Mouse (Mus musculus): ENCODE measurements around the gene Omg. TPM values are rescaled to one million over a fixed set of nuclear protein-coding genes. Genes with fewer than 3 reads are reported as not detected.

The Omg gene
- polyA plus RNA-seq (2014; fragmentation: Nextera tagmentation; extraction: Ambion mirVana), result 0.26 and 0.31 TPM in 2 replicates

DNA sequence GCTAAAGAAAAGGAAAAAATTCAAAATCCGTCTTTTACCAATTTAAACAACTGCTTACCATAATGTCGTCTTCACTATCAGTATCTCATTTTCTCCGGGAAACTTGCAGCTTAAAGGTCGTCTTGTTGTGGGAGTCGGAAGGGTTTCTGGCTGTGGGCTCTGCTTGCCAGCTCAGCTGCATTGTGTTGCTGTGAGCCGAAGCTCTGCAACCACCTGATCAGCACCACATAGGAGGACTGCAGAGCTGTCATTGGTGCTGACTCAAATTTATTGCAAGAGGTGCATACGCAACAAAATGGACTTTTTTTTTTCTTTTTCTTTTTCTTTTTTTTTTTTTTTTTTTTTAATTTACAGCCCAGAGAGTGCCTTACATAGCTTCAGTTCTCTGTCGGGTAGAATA lies at the start of gene Omg:
Omg (minus strand) TSS at position 240 of the 400 bp plus-strand sequence.
- Histone ChIP-seq H3K9ac (ENCODE audit: low read length) (no peak within 1 kb of the TSS), H3K9me3 (ENCODE audit: control insufficient read depth, low read length) (no peaks in the 10 kb centered on the region), H3K27me3 (ENCODE audit: control insufficient read depth, insufficient read depth, low read length) (no peaks in the 10 kb centered on the region), H3K4me3 (ENCODE audit: control insufficient read depth in 1 of 2, insufficient read depth in 1 of 2, low read depth in 1 of 2, low read length in 2 of 2) (no peak within 1 kb of the TSS), H3K27ac (replicated peaks in 1 of 2; ENCODE audit: control insufficient read depth in 1 of 2, insufficient read depth in 1 of 2, low read depth in 2 of 2, low read length in 2 of 2) (no peak within 1 kb of the TSS), H3K4me1 (ENCODE audit: control insufficient read depth in 2 of 2, insufficient read depth in 2 of 2, low read length in 2 of 2) (no peaks in the 10 kb centered on the region), H3K4me2 (ENCODE audit: low read length) (no peak within 1 kb of the TSS), H3K36me3 (ENCODE audit: control insufficient read depth, insufficient read depth, low read length) (0 out of 2 replicates have a peak, but pooled peaks cover 3% of the 10 kb centered on the region)
- WGBS, result 59% methylated on average over 8 of the region's 8 CpGs
- ATAC-seq (ENCODE audit: insufficient number of reproducible peaks, insufficient read depth, low FRiP score, low read depth), result no peak

DNA sequence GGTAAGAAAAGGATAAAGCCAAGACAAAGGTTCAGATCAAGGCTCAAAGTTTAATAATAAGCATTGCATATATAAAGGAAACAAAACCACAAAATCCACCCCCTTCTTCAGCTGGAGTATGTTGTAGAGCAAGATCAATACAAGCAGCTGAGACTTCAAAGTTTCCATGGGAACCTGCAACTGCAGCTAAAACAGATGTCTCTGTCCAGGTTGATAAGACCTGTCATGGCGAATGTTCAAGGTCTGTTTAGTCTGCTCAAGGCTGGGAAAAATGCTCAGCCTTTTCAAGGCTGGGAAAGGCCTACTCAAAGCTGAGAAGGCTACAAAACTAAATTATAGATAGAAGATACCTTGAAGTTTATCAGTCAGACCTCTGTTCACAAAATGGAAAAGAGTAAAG lies 48.7 kb upstream of the Omg start:
- no peak overlapping the region for H3K9ac ChIP-seq (ENCODE audit: low read length)
- H3K4me2 ChIP-seq (ENCODE audit: low read length), result no peak overlapping the region
- H3K9me3 ChIP-seq (ENCODE audit: control insufficient read depth, low read length), result no peaks in the 10 kb centered on the region
- WGBS, result 44% methylated on average over 1 of the region's 1 CpGs
- H3K27ac ChIP-seq (replicated peaks in 1 of 2; ENCODE audit: control insufficient read depth in 1 of 2, insufficient read depth in 1 of 2, low read depth in 2 of 2, low read length in 2 of 2), result no peak overlapping the region
- peaks cover 0 to 6% of the 10 kb centered on the region in 2 experiments; a peak in 1 of 4 replicates for H3K4me1 ChIP-seq (ENCODE audit: control insufficient read depth in 2 of 2, insufficient read depth in 2 of 2, low read length in 2 of 2)
- no peak for ATAC-seq (ENCODE audit: insufficient number of reproducible peaks, insufficient read depth, low FRiP score, low read depth)
- peaks cover 88% of the 10 kb centered on the region for H3K36me3 ChIP-seq (ENCODE audit: control insufficient read depth, insufficient read depth, low read length)
- H3K4me3 ChIP-seq (ENCODE audit: control insufficient read depth in 1 of 2, insufficient read depth in 1 of 2, low read depth in 1 of 2, low read length in 2 of 2), result no peak overlapping the region
- H3K27me3 ChIP-seq (ENCODE audit: control insufficient read depth, insufficient read depth, low read length), result no peaks in the 10 kb centered on the region

DNA sequence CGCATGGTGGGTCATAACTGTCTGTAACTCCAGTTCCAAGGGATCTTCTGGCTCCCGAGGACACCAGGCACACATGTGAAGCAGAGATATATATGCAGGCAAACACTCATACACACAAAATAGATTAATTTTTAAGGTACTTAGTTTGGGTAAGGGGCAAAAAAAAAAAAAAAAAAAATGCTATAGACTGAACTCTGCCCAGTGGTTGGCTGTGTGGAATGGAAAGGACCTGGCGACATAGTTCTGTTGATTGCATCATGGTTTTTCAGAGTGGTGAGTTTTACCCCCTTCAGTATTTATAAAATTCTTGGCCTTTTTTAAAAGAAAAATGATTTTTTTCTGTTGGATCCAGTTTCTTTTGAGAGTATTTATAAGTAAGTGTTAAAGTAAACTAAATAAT lies 32.4 kb upstream of the Omg start:
- Histone ChIP-seq H3K27me3 (ENCODE audit: control insufficient read depth, insufficient read depth, low read length) (no peaks in the 10 kb centered on the region), H3K4me1 (ENCODE audit: control insufficient read depth in 2 of 2, insufficient read depth in 2 of 2, low read length in 2 of 2) (peaks cover 12 to 18% of the 10 kb centered on the region in 2 experiments), H3K9ac (ENCODE audit: low read length) (no peak overlapping the region), H3K4me2 (ENCODE audit: low read length) (no peak overlapping the region), H3K27ac (replicated peaks in 1 of 2; ENCODE audit: control insufficient read depth in 1 of 2, insufficient read depth in 1 of 2, low read depth in 2 of 2, low read length in 2 of 2) (no peak overlapping the region), H3K9me3 (ENCODE audit: control insufficient read depth, low read length) (no peaks in the 10 kb centered on the region), H3K4me3 (ENCODE audit: control insufficient read depth in 1 of 2, insufficient read depth in 1 of 2, low read depth in 1 of 2, low read length in 2 of 2) (no peak overlapping the region), H3K36me3 (ENCODE audit: control insufficient read depth, insufficient read depth, low read length) (peaks cover 48% of the 10 kb centered on the region)
- no peak for ATAC-seq (ENCODE audit: insufficient number of reproducible peaks, insufficient read depth, low FRiP score, low read depth)
- 93% methylated on average over 3 of the region's 3 CpGs for WGBS

DNA sequence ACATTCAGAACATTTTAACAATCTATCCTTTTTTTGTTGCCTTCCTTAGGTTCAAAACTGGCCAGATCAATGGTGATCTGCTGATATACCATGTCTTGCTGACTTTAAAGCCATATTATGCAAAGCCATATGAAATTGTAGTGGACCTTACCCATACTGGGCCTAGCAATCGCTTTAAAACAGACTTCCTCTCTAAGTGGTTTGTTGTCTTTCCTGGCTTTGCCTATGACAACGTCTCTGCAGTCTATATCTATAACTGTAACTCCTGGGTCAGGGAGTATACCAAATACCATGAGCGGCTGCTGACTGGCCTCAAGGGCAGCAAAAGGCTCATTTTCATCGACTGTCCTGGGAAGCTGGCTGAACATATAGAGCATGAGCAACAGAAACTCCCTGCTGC lies 31.7 kb upstream of the Omg start:
- no peak overlapping the region for H3K27ac ChIP-seq (replicated peaks in 1 of 2; ENCODE audit: control insufficient read depth in 1 of 2, insufficient read depth in 1 of 2, low read depth in 2 of 2, low read length in 2 of 2)
- 76% methylated on average over 4 of the region's 4 CpGs for WGBS

DNA sequence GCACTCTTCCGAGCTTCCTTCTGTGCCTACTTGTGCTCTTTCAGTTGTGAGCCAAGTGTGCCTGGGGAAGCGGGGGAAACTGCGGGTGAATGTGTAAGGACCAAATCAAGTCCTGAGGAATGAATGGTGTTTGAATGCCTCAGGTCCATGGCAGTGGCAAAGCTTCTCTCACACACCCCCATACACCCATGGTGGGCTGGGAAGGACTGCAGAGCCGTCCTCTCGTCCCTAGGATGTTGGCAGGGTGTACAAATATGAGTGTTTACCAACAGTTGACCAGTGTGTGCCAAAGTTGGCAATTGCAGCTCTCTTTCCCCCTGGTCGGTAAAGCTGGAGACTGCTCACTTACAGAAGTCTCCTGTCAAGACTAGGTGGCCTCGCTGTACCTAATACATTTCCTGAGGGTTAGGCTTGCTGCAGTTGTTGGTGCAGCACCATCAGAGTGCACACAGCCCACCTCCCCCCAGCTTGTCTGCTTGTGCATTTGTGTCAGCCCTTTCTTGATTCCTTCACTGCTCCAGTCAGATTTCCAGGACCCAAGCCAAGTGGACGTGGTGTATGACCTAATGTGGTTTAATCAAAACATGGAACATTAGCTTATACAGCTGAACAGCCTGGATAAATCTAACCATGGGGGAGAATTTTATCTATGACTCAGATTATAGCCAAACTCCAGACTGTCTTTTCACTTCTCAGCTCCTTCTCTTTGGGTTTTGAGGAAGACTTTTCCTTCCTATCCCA lies 30.2 kb upstream of the Omg start:
- Histone ChIP-seq H3K9ac (ENCODE audit: low read length) (no peak overlapping the region), H3K9me3 (ENCODE audit: control insufficient read depth, low read length) (no peaks in the 10 kb centered on the region), H3K27ac (replicated peaks in 1 of 2; ENCODE audit: control insufficient read depth in 1 of 2, insufficient read depth in 1 of 2, low read depth in 2 of 2, low read length in 2 of 2) (peak overlapping the region; percentile 33 to 47; a peak in 2 of 4 replicates), H3K36me3 (ENCODE audit: control insufficient read depth, insufficient read depth, low read length) (peaks cover 41% of the 10 kb centered on the region), H3K4me1 (ENCODE audit: control insufficient read depth in 2 of 2, insufficient read depth in 2 of 2, low read length in 2 of 2) (peaks cover 12 to 18% of the 10 kb centered on the region in 2 experiments), H3K4me2 (ENCODE audit: low read length) (no peak overlapping the region), H3K27me3 (ENCODE audit: control insufficient read depth, insufficient read depth, low read length) (no peaks in the 10 kb centered on the region), H3K4me3 (ENCODE audit: control insufficient read depth in 1 of 2, insufficient read depth in 1 of 2, low read depth in 1 of 2, low read length in 2 of 2) (no peak overlapping the region)
- 73% methylated on average over 8 of the region's 8 CpGs for WGBS
- peak; percentile 50; the same call in 1 of the 2 replicates for ATAC-seq (ENCODE audit: insufficient number of reproducible peaks, insufficient read depth, low FRiP score, low read depth)

More for the DNA sequence above, 31.7 kb upstream of the Omg start:
- Histone ChIP-seq H3K9me3 (ENCODE audit: control insufficient read depth, low read length) (no peaks in the 10 kb centered on the region), H3K4me2 (ENCODE audit: low read length) (no peak overlapping the region), H3K27me3 (ENCODE audit: control insufficient read depth, insufficient read depth, low read length) (no peaks in the 10 kb centered on the region), H3K9ac (ENCODE audit: low read length) (no peak overlapping the region), H3K36me3 (ENCODE audit: control insufficient read depth, insufficient read depth, low read length) (peaks cover 46% of the 10 kb centered on the region), H3K4me3 (ENCODE audit: control insufficient read depth in 1 of 2, insufficient read depth in 1 of 2, low read depth in 1 of 2, low read length in 2 of 2) (no peak overlapping the region), H3K4me1 (ENCODE audit: control insufficient read depth in 2 of 2, insufficient read depth in 2 of 2, low read length in 2 of 2) (peaks cover 12 to 18% of the 10 kb centered on the region in 2 experiments)
- ATAC-seq (ENCODE audit: insufficient number of reproducible peaks, insufficient read depth, low FRiP score, low read depth), result no peak

DNA sequence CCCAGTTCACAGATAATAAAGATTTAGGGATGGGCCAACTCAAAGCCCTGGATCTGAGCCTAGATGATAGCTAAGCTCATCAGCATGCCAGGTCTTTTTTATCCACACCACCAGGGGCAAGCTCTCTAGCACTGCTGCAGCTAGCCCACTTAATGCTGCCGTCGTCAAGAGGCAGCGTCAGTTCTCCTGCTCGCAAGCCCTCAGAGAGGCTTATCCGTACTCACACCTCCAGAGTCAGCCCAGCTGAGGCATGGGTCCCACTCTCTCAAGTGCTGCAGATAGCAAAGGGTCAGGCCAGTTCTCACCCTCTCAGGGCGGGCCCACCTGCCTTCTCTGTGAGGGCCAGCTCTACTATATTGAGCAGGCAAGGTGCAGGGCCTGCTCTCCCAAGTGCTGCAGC lies 29.4 kb upstream of the Omg start:
- ATAC-seq (ENCODE audit: insufficient number of reproducible peaks, insufficient read depth, low FRiP score, low read depth), result peak; percentile 69; the same call in 1 of the 2 replicates

DNA sequence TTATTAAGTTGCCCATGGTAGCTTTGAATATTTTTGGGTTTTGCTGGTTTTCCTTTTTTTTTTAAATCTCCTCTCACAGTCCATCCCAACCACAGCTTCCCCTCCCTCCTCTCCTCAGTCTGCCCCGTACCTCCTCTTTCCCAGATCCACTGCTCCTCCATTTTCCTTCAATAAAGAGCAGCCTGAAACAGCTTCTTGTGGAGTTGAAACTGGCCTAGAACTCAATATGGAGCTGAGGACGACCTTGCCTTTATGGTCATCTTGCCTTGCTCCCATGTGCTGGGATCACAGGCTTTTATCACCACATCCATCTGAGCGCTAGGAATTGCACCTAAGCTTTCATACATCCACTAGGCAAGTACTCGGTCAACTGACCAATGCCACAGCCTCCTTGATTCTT lies 27.6 kb upstream of the Omg start:
- Histone ChIP-seq H3K4me2 (ENCODE audit: low read length) (no peak overlapping the region), H3K4me1 (ENCODE audit: control insufficient read depth in 2 of 2, insufficient read depth in 2 of 2, low read length in 2 of 2) (peaks cover 18 to 28% of the 10 kb centered on the region in 2 experiments), H3K36me3 (ENCODE audit: control insufficient read depth, insufficient read depth, low read length) (peaks cover 26% of the 10 kb centered on the region), H3K27ac (replicated peaks in 1 of 2; ENCODE audit: control insufficient read depth in 1 of 2, insufficient read depth in 1 of 2, low read depth in 2 of 2, low read length in 2 of 2) (no peak overlapping the region), H3K9ac (ENCODE audit: low read length) (no peak overlapping the region), H3K4me3 (ENCODE audit: control insufficient read depth in 1 of 2, insufficient read depth in 1 of 2, low read depth in 1 of 2, low read length in 2 of 2) (no peak overlapping the region), H3K27me3 (ENCODE audit: control insufficient read depth, insufficient read depth, low read length) (no peaks in the 10 kb centered on the region), H3K9me3 (ENCODE audit: control insufficient read depth, low read length) (no peaks in the 10 kb centered on the region)
- ATAC-seq (ENCODE audit: insufficient number of reproducible peaks, insufficient read depth, low FRiP score, low read depth), result no peak
- 95% methylated on average over 4 of the region's 4 CpGs for WGBS

More for the DNA sequence above, 29.4 kb upstream of the Omg start:
- Histone ChIP-seq H3K27ac (replicated peaks in 1 of 2; ENCODE audit: control insufficient read depth in 1 of 2, insufficient read depth in 1 of 2, low read depth in 2 of 2, low read length in 2 of 2) (no peak overlapping the region), H3K9me3 (ENCODE audit: control insufficient read depth, low read length) (no peaks in the 10 kb centered on the region), H3K4me3 (ENCODE audit: control insufficient read depth in 1 of 2, insufficient read depth in 1 of 2, low read depth in 1 of 2, low read length in 2 of 2) (no peak overlapping the region), H3K9ac (ENCODE audit: low read length) (no peak overlapping the region), H3K4me1 (ENCODE audit: control insufficient read depth in 2 of 2, insufficient read depth in 2 of 2, low read length in 2 of 2) (peaks cover 12 to 18% of the 10 kb centered on the region in 2 experiments), H3K36me3 (ENCODE audit: control insufficient read depth, insufficient read depth, low read length) (peaks cover 38% of the 10 kb centered on the region), H3K4me2 (ENCODE audit: low read length) (no peak overlapping the region), H3K27me3 (ENCODE audit: control insufficient read depth, insufficient read depth, low read length) (no peaks in the 10 kb centered on the region)
- 30% methylated on average over 6 of the region's 6 CpGs for WGBS

All from heart, embryonic 14.5 days (tissue).